Mouse (Mus musculus) C2C12 (cell line): ENCODE data around the gene Pla2g15. TPM values are rescaled to one million over a fixed set of nuclear protein-coding genes. Genes with fewer than 3 reads are reported as not detected.
A peak's percentile ranks its signal among the peaks of the same experiment; 100 is the strongest.
"Not testable (repeated sequence)": the region's sequence is repeated elsewhere in the genome, so short reads cannot be mapped to it uniquely, and the experiment has no call there.

Experiments
- H3K27me3 ChIP-seq: one replicate; pipeline ENCODE4 v1.6.1; 2011; ENCODE audit not compliant: control insufficient read depth, insufficient read depth, insufficient read length
- H3K36me3 ChIP-seq: one replicate; pipeline ENCODE4 v1.6.1; 2011; ENCODE audit not compliant: control insufficient read depth, insufficient read depth
- H3K4me3 ChIP-seq: one replicate; pipeline ENCODE4 v1.5.1; 2011; ENCODE audit warnings: mild to moderate bottlenecking, control low read depth; ENCODE audit not compliant: poor library complexity, insufficient read depth, severe bottlenecking
- H3K79me2 ChIP-seq: one replicate; pipeline ENCODE4 v1.6.1; 2011; ENCODE audit not compliant: control insufficient read depth, insufficient read depth
- H3K79me3 ChIP-seq: one replicate; pipeline ENCODE4 v1.6.1; 2011; ENCODE audit warnings: low read depth, control low read depth
- H3ac ChIP-seq: one replicate; pipeline ENCODE3; 2011; ENCODE audit warnings: low read depth; ENCODE audit not compliant: control insufficient read depth, insufficient read length
- CEBPB ChIP-seq: IDR thresholded peaks from one replicate; pipeline ENCODE4 v1.6.1; 2011; ENCODE audit warnings: low read depth, mild to moderate bottlenecking, control low read depth, moderate library complexity
- CTCF ChIP-seq: IDR thresholded peaks from one replicate; pipeline ENCODE4 v1.5.1; 2011; ENCODE audit not compliant: control insufficient read depth, insufficient read depth, insufficient read length
- FOSL1 ChIP-seq: IDR thresholded peaks from one replicate; pipeline ENCODE4 v1.8.0; 2011; ENCODE audit warnings: mild to moderate bottlenecking, low read length; ENCODE audit not compliant: poor library complexity, insufficient read depth, severe bottlenecking
- MAX ChIP-seq: IDR thresholded peaks from one replicate; pipeline ENCODE4 v1.6.1; 2011; ENCODE audit warnings: mild to moderate bottlenecking, control low read depth
- MYOD1 ChIP-seq: IDR thresholded peaks from one replicate; pipeline ENCODE4 v1.6.1; 2011; ENCODE audit warnings: low read depth; ENCODE audit not compliant: control insufficient read depth, insufficient read length
- MYOG ChIP-seq: IDR thresholded peaks from one replicate; pipeline ENCODE4 v1.6.1; 2011; ENCODE audit not compliant: control insufficient read depth, insufficient read length; ENCODE audit errors: extremely low read depth
- USF1 ChIP-seq: IDR thresholded peaks from one replicate; pipeline ENCODE4 v1.6.1; 2011; ENCODE audit warnings: low read depth, mild to moderate bottlenecking, control low read depth, moderate library complexity
- polyA plus RNA-seq: library from polyadenylated mRNA; unstranded; fragments of >200 nt; fragmentation: generic; extraction: Trizol; gene quantifications from one replicate; pipeline ENCODE4 v1.2.1, GENCODE M21; 2012; ENCODE audit warnings: missing spikeins

The Pla2g15 gene
- polyA plus RNA-seq, 1 experiment: 13.0 TPM

GRCm38 (mm10) chr8:106189162-106189561, 39.0 kb downstream of the Pla2g15 start:
- no peak for TF ChIP-seq MYOD1
- TF ChIP-seq FOSL1: no peak
- TF ChIP-seq CTCF: no peak
- TF ChIP-seq CEBPB: no peak
- no peak for TF ChIP-seq MYOG
- no peak for TF ChIP-seq MAX
- TF ChIP-seq USF1: no peak
- Histone ChIP-seq H3K36me3 (peaks cover 78% of the 10 kb centered on the region), H3K79me2 (no peaks in the 10 kb centered on the region), H3ac (no peak overlapping the region), H3K27me3 (no peaks in the 10 kb centered on the region), H3K79me3 (peaks cover 13% of the 10 kb centered on the region), H3K4me3 (no peak overlapping the region)

- Histone ChIP-seq H3K79me2 (no peaks in the 10 kb centered on the region), H3K4me3 (no peak overlapping the region), H3ac (no peak overlapping the region), H3K36me3 (peaks cover 79% of the 10 kb centered on the region), H3K79me3 (peaks cover 3% of the 10 kb centered on the region), H3K27me3 (no peaks in the 10 kb centered on the region)
- no peak for TF ChIP-seq MYOD1
- TF ChIP-seq CEBPB: no peak
- TF ChIP-seq CTCF: no peak
- no peak for TF ChIP-seq MAX
Observed at GRCm38 (mm10) chr8:106191639-106192038, 41.4 kb downstream of the Pla2g15 start.

GRCm38 (mm10) chr8:106193162-106193561, 43.0 kb downstream of the Pla2g15 start:
- Histone ChIP-seq H3K27me3 (no peaks in the 10 kb centered on the region), H3K79me3 (no peaks in the 10 kb centered on the region), H3K79me2 (no peaks in the 10 kb centered on the region), H3K36me3 (peaks cover 72% of the 10 kb centered on the region), H3ac (no peak overlapping the region), H3K4me3 (no peak overlapping the region)
- no peak for TF ChIP-seq FOSL1
- TF ChIP-seq CEBPB: no peak
- TF ChIP-seq MYOD1: no peak
- TF ChIP-seq USF1: no peak
- no peak for TF ChIP-seq MAX
- TF ChIP-seq MYOG: no peak
- no peak for TF ChIP-seq CTCF

GRCm38 (mm10) chr8:106194062-106194461, 43.9 kb downstream of the Pla2g15 start:
- H3K36me3 ChIP-seq: peaks cover 71% of the 10 kb centered on the region
- H3K27me3 ChIP-seq: no peaks in the 10 kb centered on the region
- H3ac ChIP-seq: no peak overlapping the region
- no peaks in the 10 kb centered on the region for H3K79me3 ChIP-seq
- H3K4me3 ChIP-seq: no peak overlapping the region
- TF ChIP-seq MYOG: no peak
- no peak for TF ChIP-seq CTCF
- no peak for TF ChIP-seq USF1
- no peak for TF ChIP-seq MAX
- no peaks in the 10 kb centered on the region for H3K79me2 ChIP-seq

GRCm38 (mm10) chr8:106198741-106199140, 48.5 kb downstream of the Pla2g15 start:
- peaks cover 83% of the 10 kb centered on the region for H3K36me3 ChIP-seq

GRCm38 (mm10) chr8:106199596-106199995, 49.4 kb downstream of the Pla2g15 start:
- H3K79me2 ChIP-seq, H3K79me3 ChIP-seq: not testable (repeated sequence)
- H3K36me3 ChIP-seq: peaks cover 87% of the 10 kb centered on the region

More at GRCm38 (mm10) chr8:106198741-106199140, 48.5 kb downstream of the Pla2g15 start:
- Histone ChIP-seq H3ac (no peak overlapping the region), H3K79me2 (no peaks in the 10 kb centered on the region), H3K27me3 (no peaks in the 10 kb centered on the region), H3K4me3 (no peak overlapping the region), H3K79me3 (peaks cover 3% of the 10 kb centered on the region)
- TF ChIP-seq MYOD1: no peak
- TF ChIP-seq CTCF: peak; percentile 24
- TF ChIP-seq MAX: no peak
- TF ChIP-seq FOSL1: no peak

GRCm38 (mm10) chr8:106210035-106210731, 60.0 kb downstream of the Pla2g15 start:
- H3K27me3 ChIP-seq: no peaks in the 10 kb centered on the region
- peak overlapping the region; percentile 86 for H3ac ChIP-seq
- H3K36me3 ChIP-seq: peaks cover 57% of the 10 kb centered on the region
- peaks cover 78% of the 10 kb centered on the region for H3K79me2 ChIP-seq
- peak overlapping the region; percentile 95 for H3K4me3 ChIP-seq
- TF ChIP-seq FOSL1 (no peak), USF1 (no peak)
- H3K79me3 ChIP-seq: peaks cover 40% of the 10 kb centered on the region

More at GRCm38 (mm10) chr8:106199596-106199995, 49.4 kb downstream of the Pla2g15 start:
- not testable (repeated sequence) for H3ac ChIP-seq, H3K27me3 ChIP-seq, H3K4me3 ChIP-seq
